Mouse (Mus musculus): ENCODE measurements around the gene Junb. TPM values are rescaled to one million over a fixed set of nuclear protein-coding genes. Genes with fewer than 3 reads are reported as not detected.

Gene Junb
- polyA plus RNA-seq, 1 experiment: 71.1 TPM

- no peak overlapping the region for H3K27ac ChIP-seq (ENCODE audit: insufficient read depth, low read depth, low read length)
- H3K4me3 ChIP-seq (ENCODE audit: insufficient read depth, low read length): no peak overlapping the region
- no peak for TF ChIP-seq CTCF (IDR thresholded peaks at IDR 0.05; ENCODE audit: low read depth, low read length)
- peaks cover 22% of the 10 kb centered on the region for H3K4me1 ChIP-seq (ENCODE audit: control insufficient read depth, insufficient read depth, low read length)
Observed at GRCm38 (mm10) chr8:84966603-84967002, 11.9 kb downstream of the Junb start.

- peaks cover 22% of the 10 kb centered on the region for H3K4me1 ChIP-seq (ENCODE audit: control insufficient read depth, insufficient read depth, low read length)
Observed at GRCm38 (mm10) chr8:84965731-84966291, 12.7 kb downstream of the Junb start.

GRCm38 (mm10) chr8:84963952-84964351 lies 14.6 kb downstream of the Junb start:
- Histone ChIP-seq H3K4me3 (ENCODE audit: insufficient read depth, low read length) (no peak overlapping the region), H3K27ac (ENCODE audit: insufficient read depth, low read depth, low read length) (no peak overlapping the region)
- TF ChIP-seq CTCF (IDR thresholded peaks at IDR 0.05; ENCODE audit: low read depth, low read length): no peak
- TF ChIP-seq POLR2A (IDR thresholded peaks at IDR 0.05; ENCODE audit: borderline replicate concordance, low read depth, low read length): no peak

More at GRCm38 (mm10) chr8:84965731-84966291, 12.7 kb downstream of the Junb start:
- TF ChIP-seq POLR2A (IDR thresholded peaks at IDR 0.05; ENCODE audit: borderline replicate concordance, low read depth, low read length): no peak
- TF ChIP-seq CTCF (IDR thresholded peaks at IDR 0.05; ENCODE audit: low read depth, low read length): no peak
- H3K4me3 ChIP-seq (ENCODE audit: insufficient read depth, low read length): peak overlapping the region; percentile 83
- H3K27ac ChIP-seq (ENCODE audit: insufficient read depth, low read depth, low read length): peak overlapping the region; percentile 55

DNA sequence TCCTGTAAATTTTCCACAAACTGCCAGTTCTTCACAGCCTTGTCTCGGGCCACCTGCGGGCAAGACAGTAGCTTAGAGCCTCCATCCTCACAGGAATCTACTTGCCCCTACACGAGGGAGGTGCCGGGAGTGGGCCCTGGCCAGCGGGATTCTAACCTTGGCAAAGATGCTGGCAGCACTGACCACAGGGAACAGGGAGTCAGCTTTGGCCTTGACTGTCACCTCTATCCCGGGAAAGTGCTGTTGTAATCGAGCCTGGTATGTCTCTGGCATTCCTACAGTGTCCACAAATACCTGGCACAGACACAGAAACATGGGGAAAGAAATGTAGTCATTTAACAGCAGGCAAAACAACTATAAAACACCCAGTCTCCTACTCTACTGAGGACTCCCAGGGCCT lies 18.7 kb downstream of the Junb start:
- Histone ChIP-seq H3K4me3 (ENCODE audit: insufficient read depth, low read length) (no peak overlapping the region), H3K27ac (ENCODE audit: insufficient read depth, low read depth, low read length) (no peak overlapping the region), H3K4me1 (ENCODE audit: control insufficient read depth, insufficient read depth, low read length) (peaks cover 1% of the 10 kb centered on the region)
- TF ChIP-seq POLR2A (IDR thresholded peaks at IDR 0.05; ENCODE audit: borderline replicate concordance, low read depth, low read length): no peak
- TF ChIP-seq CTCF (IDR thresholded peaks at IDR 0.05; ENCODE audit: low read depth, low read length): no peak

More at GRCm38 (mm10) chr8:84963952-84964351, 14.6 kb downstream of the Junb start:
- peaks cover 22% of the 10 kb centered on the region for H3K4me1 ChIP-seq (ENCODE audit: control insufficient read depth, insufficient read depth, low read length)

- no peak overlapping the region for H3K4me3 ChIP-seq (ENCODE audit: insufficient read depth, low read length)
- peaks cover 8% of the 10 kb centered on the region for H3K4me1 ChIP-seq (ENCODE audit: control insufficient read depth, insufficient read depth, low read length)
- H3K27ac ChIP-seq (ENCODE audit: insufficient read depth, low read depth, low read length): no peak overlapping the region
- TF ChIP-seq POLR2A (IDR thresholded peaks at IDR 0.05; ENCODE audit: borderline replicate concordance, low read depth, low read length): no peak
- peak; percentile 58; the same call in 1 of the 2 replicates for TF ChIP-seq CTCF (IDR thresholded peaks at IDR 0.05; ENCODE audit: low read depth, low read length)
Observed at GRCm38 (mm10) chr8:84956768-84957167, 21.8 kb downstream of the Junb start.

GRCm38 (mm10) chr8:84952612-84953255 lies 25.8 kb downstream of the Junb start:
- peak overlapping the region; percentile 33 for H3K4me3 ChIP-seq (ENCODE audit: insufficient read depth, low read length)
- peaks cover 8% of the 10 kb centered on the region for H3K4me1 ChIP-seq (ENCODE audit: control insufficient read depth, insufficient read depth, low read length)
- TF ChIP-seq CTCF (IDR thresholded peaks at IDR 0.05; ENCODE audit: low read depth, low read length) (no peak), POLR2A (IDR thresholded peaks at IDR 0.05; ENCODE audit: borderline replicate concordance, low read depth, low read length) (no peak)
- H3K27ac ChIP-seq (ENCODE audit: insufficient read depth, low read depth, low read length): no peak overlapping the region

DNA sequence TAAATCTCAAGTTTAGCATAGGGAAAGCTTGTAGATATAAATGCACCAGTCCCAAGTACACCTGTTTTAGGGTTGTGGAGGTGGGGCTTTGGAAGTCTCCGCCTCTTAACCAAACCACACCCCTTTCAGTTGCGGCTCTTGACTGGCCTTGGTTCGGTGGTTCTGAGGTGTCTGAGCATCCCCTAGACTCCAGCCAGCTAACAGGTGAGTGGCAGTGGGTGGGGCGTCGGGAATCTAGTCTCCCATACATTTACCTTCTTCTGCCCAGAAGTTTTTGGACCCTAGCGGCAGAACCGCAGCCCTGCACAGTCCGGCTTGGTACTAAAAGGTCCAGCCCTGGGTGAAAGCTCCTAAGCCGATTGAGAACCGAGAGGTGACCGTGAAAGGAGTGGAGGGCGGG lies 28.8 kb downstream of the Junb start:
- H3K4me3 ChIP-seq (ENCODE audit: insufficient read depth, low read length): no peak overlapping the region
- TF ChIP-seq POLR2A (IDR thresholded peaks at IDR 0.05; ENCODE audit: borderline replicate concordance, low read depth, low read length) (no peak), CTCF (IDR thresholded peaks at IDR 0.05; ENCODE audit: low read depth, low read length) (no peak)
- peaks cover 8% of the 10 kb centered on the region for H3K4me1 ChIP-seq (ENCODE audit: control insufficient read depth, insufficient read depth, low read length)
- H3K27ac ChIP-seq (ENCODE audit: insufficient read depth, low read depth, low read length): no peak overlapping the region

GRCm38 (mm10) chr8:84947241-84947545 lies 31.3 kb downstream of the Junb start:
- Histone ChIP-seq H3K27ac (ENCODE audit: insufficient read depth, low read depth, low read length) (no peak overlapping the region), H3K4me3 (ENCODE audit: insufficient read depth, low read length) (no peak overlapping the region), H3K4me1 (ENCODE audit: control insufficient read depth, insufficient read depth, low read length) (no peaks in the 10 kb centered on the region)
- no peak for TF ChIP-seq CTCF (IDR thresholded peaks at IDR 0.05; ENCODE audit: low read depth, low read length)
- TF ChIP-seq POLR2A (IDR thresholded peaks at IDR 0.05; ENCODE audit: borderline replicate concordance, low read depth, low read length): no peak

- H3K4me1 ChIP-seq (ENCODE audit: control insufficient read depth, insufficient read depth, low read length): no peaks in the 10 kb centered on the region
- H3K4me3 ChIP-seq (ENCODE audit: insufficient read depth, low read length): no peak within 1 kb of the TSS
- TF ChIP-seq POLR2A (IDR thresholded peaks at IDR 0.05; ENCODE audit: borderline replicate concordance, low read depth, low read length) (no peak), CTCF (IDR thresholded peaks at IDR 0.05; ENCODE audit: low read depth, low read length) (peak; percentile 25; the same call in 1 of the 2 replicates)
- no peak within 1 kb of the TSS for H3K27ac ChIP-seq (ENCODE audit: insufficient read depth, low read depth, low read length)
Observed at GRCm38 (mm10) chr8:84946528-84947240, 31.8 kb downstream of the Junb start, which contains the start of gene Rtbdn. Gene Rtbdn (plus strand): TSS chr8:84946991.

All from bone marrow macrophage, adult 2 months (primary cell).